Mouse (Mus musculus): Measurements from ENCODE around the gene Ttll10.

The Ttll10 gene

GRCm38 (mm10) chr4:156059261-156059660 lies at the start of gene Ttll10:
Gene Ttll10 (minus strand): TSS chr4:156059414.
- peak; percentile 61 to 76 for DNase-seq

DNA sequence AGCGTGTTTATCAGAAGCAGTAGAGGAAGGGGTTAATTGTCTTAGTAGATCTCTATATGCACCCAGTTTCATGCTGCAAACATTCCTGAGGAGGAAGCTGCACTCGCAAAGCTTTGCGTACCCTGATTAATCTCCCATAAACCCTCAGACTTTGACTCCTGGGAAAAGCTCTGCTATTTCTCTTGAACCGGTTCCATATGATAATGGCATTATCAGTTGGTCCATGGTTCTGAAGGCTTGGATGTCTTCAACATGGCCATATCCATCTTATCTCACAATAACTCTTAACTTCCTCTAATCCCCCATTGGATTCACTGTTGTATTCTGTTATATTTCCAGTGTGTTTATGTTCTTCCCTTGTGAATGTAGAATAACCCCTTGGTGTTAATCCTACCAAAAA lies 44.1 kb upstream of the Ttll10 start:
- no peak for DNase-seq

- no peak for DNase-seq
These were observed 42.3 kb upstream of the Ttll10 start for GRCm38 (mm10) chr4:156101481-156101903.

GRCm38 (mm10) chr4:156100501-156100900 lies 41.3 kb upstream of the Ttll10 start:
- DNase-seq: no peak

DNA sequence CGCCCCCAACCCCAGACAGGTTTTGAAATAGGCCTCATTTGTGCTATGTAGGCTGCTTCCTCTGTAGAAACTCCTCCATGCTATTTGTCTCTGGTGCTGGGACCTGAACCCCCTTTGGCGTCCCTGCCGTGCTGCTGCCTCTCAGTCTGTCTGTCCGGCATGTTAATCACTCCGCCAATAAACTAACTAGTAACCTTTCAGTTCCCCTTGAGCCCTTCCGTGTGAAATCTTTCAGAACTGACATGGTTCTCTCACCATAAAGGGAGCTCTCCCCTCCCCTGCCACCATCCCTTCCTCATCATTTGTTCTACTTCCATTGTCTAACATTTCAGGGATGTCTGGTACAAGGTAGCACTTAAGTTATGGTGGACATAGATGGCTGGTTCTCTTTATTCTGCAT lies 40.2 kb upstream of the Ttll10 start:
- no peak for DNase-seq

DNA sequence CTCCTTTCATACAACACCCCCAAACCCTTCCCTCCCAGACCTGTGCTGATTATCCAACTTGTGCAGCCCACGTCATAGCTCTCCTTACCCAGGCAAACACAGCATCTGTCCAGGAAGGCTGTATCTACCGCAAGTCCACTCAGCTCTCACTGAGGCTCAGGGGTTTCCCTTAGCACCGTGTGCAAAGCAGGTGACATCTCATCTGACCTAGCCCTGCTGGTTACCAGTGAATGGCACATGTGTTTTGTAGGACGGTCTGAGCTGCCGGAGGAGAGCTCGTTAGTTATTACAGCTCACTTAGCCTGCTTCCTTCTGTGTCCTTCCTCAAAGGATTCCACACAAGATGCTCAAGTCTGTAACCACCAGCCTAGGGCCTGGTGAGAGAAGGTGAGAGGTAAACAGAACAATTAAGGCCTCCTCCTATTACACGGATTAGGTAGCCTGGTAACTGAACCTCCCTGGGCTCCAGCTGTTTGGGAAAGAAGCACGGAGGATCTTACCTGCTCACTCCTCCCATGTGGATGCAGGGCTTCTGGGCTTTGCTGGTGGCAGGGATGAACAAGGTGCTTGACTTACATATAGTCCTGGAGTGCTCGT lies 38.7 kb upstream of the Ttll10 start:
- no peak for DNase-seq

- no peak for DNase-seq
These were observed 37.0 kb upstream of the Ttll10 start for GRCm38 (mm10) chr4:156096191-156096590.

- no peak for DNase-seq
These were observed 34.5 kb upstream of the Ttll10 start for GRCm38 (mm10) chr4:156093758-156094157.

DNA sequence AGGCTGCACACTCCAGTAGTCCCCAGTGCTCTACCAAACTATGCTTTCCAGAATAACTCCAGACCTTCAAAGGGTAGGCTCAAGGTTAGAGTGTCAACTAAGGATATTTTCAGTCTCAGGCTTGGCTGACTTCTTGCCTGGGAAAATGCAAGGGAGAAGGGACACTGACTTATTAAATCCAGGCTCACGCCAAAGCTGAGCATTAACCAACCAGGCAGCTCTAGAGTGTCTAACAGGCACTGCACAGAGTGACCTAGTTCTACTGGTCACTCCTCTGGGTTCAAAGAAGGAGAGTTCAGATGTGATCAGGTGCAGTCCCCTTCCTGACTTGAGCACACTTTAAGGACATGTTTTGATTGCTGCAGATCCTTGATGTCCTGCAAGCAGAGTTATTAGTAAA lies 33.6 kb upstream of the Ttll10 start:
- DNase-seq: no peak

- DNase-seq: no peak
These were observed 32.0 kb upstream of the Ttll10 start for GRCm38 (mm10) chr4:156091236-156091635.

DNA sequence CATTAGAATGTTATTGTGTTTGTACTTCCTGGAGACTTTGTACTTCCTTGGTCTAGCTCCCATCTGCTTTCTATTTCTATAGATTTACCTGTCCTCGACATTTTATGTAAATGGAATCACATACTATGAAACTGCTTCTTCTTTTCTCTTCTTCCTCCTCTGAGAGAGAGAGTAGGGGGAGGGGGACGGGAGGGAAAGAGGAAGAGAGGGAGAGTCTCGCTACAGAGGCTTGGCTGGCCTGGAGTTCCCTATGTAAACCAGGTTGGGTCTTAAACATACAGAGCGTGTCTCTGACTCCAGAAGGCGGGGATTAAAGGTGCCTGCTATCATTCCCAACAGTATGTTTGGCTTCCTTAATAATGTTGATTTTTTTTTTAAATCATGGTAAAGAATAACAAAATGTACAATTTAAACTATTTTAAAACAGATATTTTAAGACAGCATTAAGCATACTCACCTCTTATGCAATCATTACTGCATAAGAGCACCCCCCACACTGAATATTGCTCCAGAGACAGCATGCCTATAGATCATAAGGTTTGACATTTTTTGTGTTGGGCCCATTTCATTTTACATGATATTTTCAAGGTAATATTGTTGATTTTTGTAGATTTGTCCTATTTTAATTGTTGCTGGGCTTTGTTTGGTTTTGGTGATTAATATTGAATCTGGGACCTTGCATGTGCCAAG lies 28.3 kb upstream of the Ttll10 start:
- DNase-seq: no peak

DNA sequence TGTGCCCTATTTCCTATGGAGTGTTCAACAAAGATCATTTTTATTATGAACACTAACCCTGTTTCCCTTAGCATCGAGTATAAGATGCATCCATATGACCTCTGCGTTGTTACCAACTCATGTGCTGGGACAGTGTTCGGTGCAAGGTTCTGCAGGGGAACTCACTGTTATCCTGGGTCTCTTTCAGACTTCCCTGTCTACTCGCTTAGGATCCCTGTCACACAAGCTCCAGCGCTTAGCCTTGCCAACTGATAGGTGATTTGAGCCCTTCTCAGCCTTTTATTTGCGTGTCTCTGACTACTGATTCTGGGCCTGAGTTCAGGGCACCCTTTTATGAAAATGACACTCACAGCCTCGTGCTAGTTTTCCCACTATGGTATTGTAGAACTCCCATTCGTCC lies 26.0 kb upstream of the Ttll10 start:
- DNase-seq: no peak

DNA sequence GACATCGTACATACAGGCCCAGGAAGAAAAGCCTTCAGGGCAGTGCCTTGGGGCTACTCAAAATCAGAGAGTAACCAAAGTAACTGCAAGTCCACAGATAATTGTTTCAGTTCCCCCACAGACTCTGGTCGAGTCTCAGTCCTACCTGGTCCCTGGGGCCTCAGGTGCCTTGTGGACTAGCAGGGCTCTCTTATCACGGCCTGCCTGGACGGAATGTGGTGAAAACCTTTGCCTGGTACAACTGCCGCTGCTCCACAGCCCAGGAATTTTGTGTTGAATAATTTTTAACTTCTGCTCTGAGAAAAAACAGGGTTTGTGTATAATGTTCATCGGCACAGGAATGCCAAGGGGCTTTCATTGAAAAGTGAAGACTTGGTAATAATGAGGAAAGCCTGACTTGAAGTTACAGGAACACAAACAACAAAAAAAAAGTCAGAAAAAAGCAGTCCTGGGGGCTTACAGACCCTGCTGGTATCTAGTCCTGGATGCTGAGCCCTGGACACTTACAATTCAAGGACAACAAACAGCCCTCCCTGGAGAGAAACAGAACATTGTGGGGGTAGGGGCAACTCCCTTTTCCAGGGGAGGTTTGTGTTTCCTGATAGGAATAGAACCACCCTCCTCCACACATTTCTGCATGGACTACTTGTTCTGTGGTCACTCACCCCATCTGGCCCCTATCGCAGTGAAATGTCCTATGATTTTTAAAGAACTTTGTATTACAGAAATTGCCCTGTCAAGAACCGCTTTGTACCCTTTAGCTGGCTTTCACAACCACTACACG lies 25.1 kb upstream of the Ttll10 start:
- peak; percentile 57 to 74 for DNase-seq

DNA sequence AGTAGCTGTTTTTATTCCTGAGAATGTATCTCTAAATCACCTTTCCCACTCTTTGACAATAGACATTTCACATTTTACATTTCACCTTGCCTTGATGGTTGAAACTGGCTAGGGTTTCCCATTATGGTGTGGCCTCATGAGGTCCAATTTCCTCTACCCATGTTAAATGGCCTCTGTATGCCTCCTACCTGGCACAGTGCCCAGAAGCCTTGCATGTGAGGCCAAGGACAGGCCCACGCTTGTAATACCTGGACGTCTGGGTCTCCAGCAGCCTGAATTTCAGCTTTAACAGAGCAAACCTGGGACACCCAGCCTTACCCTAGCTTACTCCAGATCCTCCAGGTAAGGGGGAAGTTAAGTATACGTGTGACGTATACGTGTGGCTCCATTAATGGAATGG lies 24.1 kb upstream of the Ttll10 start:
- peak; percentile 86 to 91 for DNase-seq

GRCm38 (mm10) chr4:156082621-156083234 lies 23.5 kb upstream of the Ttll10 start:
- peak; percentile 60 to 74 for DNase-seq

- peak; percentile 82 to 89 for DNase-seq
These were observed 18.5 kb upstream of the Ttll10 start for GRCm38 (mm10) chr4:156077499-156078301.

DNA sequence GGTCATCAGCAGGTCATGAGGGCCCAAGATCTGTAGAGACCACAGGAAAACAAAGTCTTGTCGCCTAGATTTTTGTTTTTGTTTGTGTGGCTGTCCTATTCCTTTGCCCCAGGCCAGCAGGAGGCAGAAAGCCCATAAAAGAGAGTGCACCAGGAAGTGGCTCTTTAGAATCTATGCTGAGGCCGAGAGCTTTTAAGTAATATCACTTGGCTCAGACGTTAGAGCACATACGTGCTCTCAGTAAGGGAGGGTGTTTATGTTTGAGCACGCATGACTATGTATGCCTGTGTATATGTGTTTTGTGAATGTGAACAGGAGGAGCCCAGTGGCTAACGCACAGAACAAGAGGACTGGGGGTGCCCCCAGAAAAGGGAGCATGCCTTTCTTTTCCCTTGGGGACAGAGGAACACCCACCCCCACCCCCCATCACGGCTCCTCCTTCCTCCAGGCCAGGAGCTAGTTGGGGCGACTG lies 17.7 kb upstream of the Ttll10 start:
- DNase-seq: no peak

DNA sequence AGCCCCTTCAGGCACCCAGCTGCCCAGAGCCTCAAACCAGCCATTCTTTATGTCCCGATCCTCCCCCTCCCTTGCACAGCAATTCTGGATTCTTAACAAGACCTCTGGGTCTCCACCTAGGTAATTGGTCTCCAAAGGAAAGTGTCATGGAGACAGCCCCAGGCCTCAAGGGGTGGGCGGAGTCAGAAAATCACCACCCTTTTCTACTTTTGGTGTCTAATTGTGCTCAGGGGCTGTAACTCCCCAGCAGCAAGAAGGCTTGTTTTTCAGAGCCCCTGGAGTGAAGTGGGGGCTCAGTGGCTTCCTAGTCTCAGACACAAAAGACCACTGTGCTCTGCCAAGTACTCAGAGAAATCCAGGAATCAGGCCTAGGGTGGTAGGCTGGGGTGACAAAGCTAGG lies 11.5 kb upstream of the Ttll10 start:
- peak in 1 of 2 experiments; percentile 18 for DNase-seq

DNA sequence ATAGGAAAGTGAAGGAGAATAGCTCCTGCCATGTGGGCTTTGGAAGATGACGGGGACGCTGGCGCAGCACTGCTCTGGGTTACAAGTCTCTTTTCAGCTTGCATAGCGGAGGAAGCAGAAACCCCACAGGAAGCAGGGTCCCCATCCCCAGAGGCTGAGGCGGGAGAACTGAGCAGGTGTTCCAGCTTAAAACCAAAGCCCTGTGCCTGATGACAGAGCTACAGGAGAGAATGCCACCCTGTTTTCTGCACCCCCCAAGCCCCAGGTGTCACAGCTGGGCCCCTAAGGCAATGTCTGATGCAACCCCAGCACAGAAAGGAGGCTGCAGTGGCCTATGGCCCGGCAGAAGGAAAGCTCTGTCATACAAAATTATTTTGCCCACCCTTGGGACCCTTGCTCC lies 11.1 kb upstream of the Ttll10 start:
- DNase-seq: no peak

- DNase-seq: no peak
These were observed 10.5 kb upstream of the Ttll10 start for GRCm38 (mm10) chr4:156069701-156070100.

DNA sequence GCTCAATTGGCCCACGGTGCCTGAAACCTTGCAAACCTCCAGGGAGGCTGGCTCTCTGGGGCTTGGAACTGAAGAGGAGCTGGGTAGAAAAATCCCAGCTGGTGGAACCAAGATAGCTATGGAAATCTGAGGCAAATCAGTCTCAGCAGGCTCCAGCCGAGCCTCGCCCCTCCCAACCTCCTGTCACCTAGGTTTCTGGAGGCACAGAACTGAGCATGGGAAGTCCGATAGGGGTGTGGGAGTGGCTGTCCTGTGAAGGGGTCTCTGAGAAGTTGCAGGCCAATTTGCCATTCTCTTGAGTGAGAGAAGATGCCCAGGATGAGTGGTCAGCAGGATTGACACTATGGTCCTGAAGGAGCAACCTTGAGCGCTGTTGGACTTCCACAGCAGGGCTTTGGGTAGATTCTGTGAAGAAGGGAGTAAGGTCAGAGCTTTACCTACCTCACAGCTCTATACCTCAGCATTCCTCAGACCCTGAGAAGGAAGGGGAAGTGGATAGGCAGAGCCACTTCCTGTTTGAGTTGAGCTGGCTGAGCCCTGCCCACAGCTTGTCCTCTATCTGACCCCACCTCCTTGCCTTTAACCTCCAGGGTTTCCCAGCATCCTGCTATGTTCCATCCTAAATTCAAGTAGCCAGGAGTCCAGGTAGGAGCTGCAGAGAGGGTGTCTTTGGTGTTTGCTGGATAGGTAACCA lies 8.2 kb upstream of the Ttll10 start:
- DNase-seq: no peak

Measured in kidney, postnatal 4 days (tissue).